Mouse (Mus musculus): ENCODE measurements around the gene Sugp2.

Sugp2 gene

DNA sequence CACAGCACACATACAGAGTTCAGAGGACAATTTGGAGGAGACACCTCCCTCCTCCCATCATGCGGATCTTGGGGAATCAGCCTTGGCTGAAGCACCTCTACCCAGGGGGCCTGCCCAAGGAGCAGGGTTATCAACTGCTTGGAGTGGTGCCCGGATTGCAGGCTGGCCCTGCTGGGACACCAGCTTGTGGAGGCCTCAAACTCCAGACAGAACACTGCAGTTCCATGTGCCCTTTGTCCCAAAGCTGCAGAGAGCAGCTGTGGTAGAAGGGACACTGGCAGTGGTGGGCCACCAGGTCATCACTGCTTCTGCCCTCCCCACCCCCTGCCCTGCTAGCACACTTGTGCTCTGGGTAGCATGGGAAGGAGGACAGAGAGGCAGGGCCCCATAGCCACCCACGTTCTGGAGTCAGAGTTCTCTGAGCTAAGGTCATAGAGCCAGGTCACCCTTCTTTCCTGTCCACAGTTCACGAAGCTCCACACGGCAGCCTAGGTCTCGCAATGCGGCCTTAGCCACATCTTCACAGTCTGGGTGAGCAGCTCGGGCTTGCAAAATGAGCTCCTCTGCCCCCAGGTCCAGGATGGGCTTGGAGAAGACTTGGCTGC lies 13.7 kb upstream of the Sugp2 start:
- in situ Hi-C loops (cut with MboI, MseI): loop anchor here in 1 of 2 experiments (5.0 kb wide), 1 partner anchor 38 kb away; no protein-coding TSS in a partner anchor

DNA sequence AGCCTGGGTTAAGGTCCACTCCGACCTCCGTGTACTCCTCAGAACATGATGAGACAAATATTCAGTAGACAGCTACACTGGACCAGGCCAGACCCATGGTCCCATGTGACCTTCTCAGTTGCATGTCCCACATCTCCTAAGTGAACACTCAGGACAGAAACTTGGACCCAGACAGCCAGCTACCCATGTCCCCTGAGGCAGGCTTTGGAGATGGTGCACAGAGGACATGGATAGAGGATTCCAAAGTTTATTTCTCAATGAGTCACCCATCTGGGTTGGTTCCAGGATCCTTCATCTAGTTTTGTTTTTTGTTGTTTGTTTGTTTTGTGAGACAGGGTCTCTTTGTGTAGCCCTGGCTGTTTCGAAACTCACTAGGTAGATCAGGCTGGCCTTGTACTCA lies 13.1 kb upstream of the Sugp2 start:
- in situ Hi-C loops (cut with MboI, MseI): loop anchor here in 1 of 2 experiments (5.0 kb wide), 1 partner anchor 39 kb away; no protein-coding TSS in a partner anchor

DNA sequence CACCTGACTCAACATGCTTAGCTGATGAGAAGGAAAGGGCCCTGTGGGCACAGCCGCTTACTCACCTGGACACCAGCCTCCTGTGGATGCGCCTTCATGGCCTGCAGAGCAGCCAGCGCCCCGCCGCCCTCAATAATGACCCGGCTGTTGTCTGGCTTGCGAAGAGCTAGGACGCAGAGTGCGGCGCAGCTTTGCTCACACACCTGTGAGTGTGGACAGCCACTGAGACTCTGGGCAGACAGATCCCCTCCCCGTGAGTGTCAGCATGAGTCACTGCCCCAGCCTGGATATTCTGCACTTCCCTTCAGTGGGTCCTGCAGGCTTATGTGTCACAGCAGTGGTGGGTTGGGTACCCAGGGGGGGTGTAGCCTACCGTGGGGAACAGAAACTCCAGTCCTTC lies 12.0 kb upstream of the Sugp2 start:
- in situ Hi-C loops (cut with MboI, MseI): loop anchor here in 1 of 2 experiments (5.0 kb wide), 1 partner anchor 40 kb away; no protein-coding TSS in a partner anchor

DNA sequence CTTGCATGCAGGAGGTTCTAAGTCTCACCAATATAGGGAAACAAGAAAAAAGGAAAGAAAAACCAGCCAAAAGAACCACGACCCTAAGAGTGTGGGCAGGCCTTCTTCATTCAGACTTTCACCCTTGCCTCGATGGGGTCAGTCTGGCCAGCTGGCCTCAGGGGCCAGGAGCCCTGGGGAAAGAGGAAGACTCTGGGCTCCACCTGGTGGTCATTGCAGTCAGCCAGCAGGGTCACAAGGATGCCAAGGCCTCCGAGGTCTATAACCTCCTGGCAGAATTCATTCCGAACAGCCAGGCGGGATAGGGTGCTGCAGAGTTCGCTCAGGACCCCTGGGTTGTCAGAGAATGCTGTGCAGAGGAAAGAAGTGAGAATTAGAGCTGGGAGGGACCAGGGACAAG lies 10.7 kb upstream of the Sugp2 start:
- in situ Hi-C loops (cut with MboI, MseI): loop anchor here in 1 of 2 experiments (5.0 kb wide), 1 partner anchor 41 kb away; no protein-coding TSS in a partner anchor

DNA sequence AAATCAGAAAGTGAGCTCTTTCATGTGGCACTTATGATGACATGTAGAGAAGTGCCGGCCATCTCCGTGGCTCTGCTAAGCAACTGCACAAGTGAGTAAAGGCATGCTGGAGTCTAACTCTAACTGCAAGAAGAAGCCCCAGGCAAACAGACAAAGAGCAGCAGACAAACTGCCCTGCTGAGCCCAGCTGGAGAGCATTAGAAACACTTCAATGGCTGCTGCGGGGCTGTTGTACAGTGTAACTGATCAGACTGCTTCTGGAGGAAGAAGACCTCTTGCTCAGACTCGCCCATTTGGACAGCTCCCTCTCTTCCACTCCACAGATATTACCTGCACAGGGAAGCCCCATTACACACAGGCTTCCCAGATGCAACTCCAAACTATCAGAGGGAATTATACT lies 6.0 kb upstream of the Sugp2 start:
- in situ Hi-C loops (cut with MboI, MseI): no loop called here

DNA sequence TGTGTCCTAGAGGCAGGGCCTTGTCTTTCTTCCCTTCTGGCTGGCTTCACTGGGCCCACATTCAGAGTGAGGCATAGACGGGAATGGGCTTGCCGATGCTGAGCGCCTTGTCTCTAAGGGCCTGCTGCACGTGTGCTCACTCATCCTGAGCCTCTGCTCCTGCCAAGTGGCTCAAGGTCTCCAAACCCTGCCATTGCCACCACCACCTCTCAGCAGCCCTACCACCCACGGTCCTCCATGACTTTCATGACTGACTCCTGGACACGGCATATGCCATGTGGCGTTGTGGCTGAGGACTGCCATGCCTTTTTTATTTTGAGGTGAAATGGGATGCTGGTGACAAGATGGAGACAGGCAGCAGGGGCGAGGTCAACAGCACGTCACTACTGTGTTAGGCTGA lies 3.2 kb upstream of the Sugp2 start:
- in situ Hi-C loops (cut with MboI, MseI): loop anchor here in 1 of 2 experiments (10.0 kb wide), 1 partner anchor 1354 kb away; no protein-coding TSS in a partner anchor

DNA sequence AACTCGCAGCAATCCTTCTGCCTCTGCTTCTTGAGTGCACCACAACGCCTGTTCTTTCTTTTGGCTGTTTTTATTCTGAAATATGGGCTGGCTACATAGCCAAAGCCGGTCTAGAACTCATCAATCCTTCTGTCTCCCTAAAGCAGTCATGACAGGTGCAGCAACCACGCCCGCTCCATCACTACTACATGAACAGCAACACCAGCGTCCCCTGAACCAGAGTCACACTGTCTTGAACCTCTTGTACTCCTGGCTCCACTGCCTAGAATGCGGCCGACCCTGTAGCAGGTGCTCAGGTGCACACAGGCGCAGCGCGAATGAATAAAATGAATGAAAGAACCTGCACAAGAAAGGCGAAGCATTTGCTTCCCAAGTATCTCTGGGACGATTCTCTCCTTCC lies 420 bp upstream of the Sugp2 start:
- in situ Hi-C loops (cut with MboI, MseI): loop anchor here in 1 of 2 experiments (10.0 kb wide), 1 partner anchor 1351 kb away; no protein-coding TSS in a partner anchor

DNA sequence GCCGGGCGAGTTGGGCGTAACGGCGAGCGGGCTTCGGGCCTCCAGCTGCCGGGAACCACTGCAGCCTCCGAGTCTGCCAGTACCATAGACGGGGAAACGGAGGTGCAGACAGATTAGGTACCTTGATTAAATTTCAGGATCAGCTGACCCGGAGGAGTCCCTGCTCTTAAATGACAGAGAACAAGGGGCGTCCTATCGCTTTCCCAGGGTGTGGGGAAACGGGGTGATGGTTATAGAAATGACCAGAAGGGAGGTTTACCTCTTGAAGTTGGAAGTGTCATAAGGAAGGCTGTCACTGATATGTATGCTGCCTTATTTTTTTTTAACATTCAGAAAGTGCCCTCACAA lies 729 bp downstream of the Sugp2 start:
- in situ Hi-C loops (cut with MboI, MseI): loop anchor here in 1 of 2 experiments (10.0 kb wide), 1 partner anchor 1350 kb away; no protein-coding TSS in a partner anchor

DNA sequence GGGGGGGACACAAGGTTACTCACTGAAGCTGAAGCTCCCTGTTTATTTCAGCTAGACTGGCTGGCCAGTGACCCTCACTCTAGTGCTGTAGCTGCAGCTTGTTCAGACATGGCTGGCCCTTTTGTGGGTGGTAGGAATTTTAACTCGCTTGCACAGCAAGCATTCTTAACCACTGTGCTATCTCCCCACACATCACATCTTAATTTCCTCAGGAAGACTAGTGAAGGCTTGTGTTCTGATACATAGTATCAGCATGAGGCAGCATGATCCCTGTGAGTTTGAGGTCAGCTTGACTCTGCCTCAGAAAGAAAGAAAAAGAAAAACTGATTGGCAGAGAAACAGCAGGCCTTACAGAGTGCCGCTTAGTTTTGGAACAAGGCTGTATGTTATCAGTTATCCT lies 3.8 kb downstream of the Sugp2 start:
- in situ Hi-C loops (cut with MboI, MseI): loop anchor here in 1 of 2 experiments (10.0 kb wide), 1 partner anchor 1347 kb away; no protein-coding TSS in a partner anchor

DNA sequence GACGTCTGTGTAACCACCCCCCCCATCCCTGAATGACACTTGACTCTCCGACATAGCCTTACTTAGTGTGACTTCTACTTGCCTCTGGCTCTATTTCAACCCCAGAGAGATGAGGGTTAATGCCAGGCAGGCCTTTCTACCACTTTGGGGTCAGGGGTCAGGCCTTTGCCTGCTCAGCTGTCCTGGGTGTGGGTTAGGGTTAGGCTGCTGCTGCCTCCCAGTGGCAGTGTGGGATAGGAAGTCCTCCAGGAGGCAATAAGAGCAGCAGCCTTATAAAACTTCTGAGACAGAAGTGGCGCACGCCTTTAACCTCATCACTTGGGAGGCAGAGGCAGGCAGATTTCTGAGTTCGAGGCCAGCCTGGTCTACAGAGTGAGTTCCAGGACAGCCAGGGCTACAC lies 6.6 kb downstream of the Sugp2 start:
- in situ Hi-C loops (cut with MboI, MseI): no loop called here

DNA sequence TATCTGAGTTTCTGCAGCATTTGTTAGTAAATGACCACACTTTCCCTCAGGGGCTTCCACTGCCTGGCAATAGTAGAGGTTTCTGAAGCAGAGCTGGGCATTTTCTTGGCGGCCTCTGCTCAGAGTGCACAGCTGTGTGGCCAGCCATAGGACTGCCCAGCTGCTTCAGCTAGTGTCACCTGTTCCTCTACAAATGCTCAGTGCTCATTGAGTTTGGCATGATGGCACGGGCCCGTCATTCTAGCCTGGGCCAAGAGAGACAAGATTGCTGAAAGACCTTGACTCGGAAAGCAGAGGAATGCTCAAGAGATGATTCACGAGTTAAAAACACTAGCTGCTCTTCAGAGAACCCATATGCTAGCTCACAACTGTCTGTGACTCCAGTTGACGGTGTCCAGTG lies 12.6 kb downstream of the Sugp2 start:
- in situ Hi-C loops (cut with MboI, MseI): no loop called here

DNA sequence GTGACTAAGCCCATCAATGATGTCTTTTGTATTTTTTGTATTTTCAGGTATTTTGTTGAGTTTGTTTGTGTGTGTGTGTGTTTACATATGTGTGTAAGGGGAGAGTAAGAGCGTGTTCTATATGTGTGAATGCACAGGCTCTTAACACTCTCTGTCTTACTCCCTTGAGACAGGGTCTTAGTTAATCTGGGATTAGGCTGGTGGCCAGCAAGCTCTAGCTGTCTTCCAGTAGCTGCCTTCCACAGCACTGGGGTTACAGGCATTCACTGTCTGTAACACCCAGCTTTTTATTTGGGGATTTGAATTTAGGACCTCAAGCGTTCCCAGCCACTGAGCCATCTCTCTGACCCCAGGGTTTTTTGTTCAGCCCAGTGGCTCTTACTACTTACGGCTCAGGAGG lies 13.8 kb downstream of the Sugp2 start:
- in situ Hi-C loops (cut with MboI, MseI): no loop called here

DNA sequence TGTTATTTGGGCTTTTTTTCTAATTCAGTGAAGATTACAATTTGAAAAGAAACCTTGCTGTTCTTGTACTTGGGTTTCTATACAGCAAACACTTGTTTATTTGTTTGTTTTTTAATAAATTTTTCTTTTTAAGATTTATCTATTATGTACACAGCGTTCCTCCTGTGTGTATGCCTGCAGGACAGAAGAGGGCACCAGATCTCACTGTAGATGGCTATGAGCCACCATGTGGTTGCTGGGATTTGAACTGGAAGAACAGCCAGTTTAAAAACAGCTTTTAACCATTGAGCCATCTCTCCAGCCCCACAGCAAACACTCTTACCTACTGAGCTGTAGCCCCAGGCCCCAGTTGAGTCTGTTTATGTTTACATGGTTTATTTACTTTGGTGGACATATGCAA lies 20.6 kb downstream of the Sugp2 start:
- in situ Hi-C loops (cut with MboI, MseI): no loop called here

DNA sequence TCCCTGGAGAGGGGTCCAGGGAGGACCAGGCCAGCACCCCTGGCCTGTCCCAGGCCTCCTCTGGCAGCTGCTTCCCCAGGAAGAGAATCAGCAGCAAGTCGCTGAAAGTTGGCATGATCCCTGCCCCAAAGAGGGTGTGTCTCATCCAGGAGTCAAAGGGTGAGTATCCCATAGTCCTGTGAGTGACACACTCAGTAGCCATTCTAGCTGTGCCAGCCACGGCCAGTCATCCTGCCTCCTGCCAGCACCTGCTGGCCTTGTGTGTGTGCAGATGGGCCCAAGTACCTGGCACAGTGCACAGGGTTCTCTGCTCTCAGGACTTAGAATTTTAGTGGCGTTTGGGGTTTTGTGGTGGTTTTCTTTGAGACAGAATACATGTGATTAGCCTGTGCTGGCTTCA lies 23.4 kb downstream of the Sugp2 start:
- in situ Hi-C loops (cut with MboI, MseI): no loop called here

DNA sequence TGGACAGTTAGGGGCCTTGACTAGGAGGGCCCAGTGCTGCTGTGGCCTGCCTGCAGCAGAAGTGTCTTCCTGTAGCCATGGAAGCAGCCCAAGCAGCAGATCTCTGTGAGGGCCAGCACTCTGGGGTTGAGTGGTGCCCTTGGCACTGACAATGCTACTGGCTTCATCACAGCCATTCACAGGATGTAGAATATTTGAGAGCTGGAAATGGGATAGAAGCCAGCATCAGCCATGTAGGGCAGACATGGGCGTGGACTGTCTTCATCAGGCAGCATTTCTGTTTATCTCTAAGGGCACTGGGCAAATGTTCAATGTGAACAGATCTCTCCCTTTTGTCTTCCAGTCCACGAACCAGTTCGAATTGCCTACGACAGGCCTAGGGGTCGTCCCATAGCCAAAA lies 24.6 kb downstream of the Sugp2 start:
- in situ Hi-C loops (cut with MboI, MseI): no loop called here

DNA sequence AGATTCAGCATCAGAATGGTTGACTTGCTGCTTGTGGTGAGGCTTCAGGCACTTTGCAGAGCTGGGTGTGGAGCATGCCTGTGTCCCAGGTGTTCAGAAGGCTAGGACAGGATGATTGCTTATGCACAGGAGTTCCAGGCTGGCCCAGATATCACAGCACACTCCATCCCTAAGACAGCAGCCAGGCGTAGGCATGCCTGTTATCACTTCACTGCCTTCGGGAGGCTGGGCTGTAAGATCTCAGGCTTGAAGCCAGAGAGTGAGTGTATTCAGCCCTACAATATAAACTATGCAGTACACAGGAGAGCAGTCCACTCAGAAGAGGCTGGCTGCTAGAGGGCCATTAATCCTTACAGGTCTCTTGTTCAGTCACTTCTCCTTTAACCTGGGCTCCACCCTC lies 25.0 kb downstream of the Sugp2 start:
- in situ Hi-C loops (cut with MboI, MseI): no loop called here

DNA sequence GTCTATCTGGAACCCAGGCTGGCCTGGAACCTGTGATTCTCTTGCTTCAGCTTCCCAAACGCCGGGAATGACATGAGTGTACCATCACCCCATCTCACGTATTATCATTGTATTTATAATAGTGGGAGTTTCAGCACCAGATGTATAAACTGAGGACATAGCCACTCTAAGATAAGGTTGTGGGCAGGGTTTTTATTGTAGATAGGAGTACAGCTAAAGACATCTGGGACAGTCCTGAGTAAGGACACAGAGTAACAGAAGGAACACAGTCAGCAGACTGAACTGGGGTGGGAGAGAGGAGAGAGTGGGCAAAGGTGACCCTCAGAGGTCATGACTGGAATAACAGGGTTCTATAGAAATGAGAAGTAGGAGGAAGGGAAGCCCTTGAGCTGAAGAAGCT lies 33.6 kb downstream of the Sugp2 start:
- in situ Hi-C loops (cut with MboI, MseI): no loop called here

DNA sequence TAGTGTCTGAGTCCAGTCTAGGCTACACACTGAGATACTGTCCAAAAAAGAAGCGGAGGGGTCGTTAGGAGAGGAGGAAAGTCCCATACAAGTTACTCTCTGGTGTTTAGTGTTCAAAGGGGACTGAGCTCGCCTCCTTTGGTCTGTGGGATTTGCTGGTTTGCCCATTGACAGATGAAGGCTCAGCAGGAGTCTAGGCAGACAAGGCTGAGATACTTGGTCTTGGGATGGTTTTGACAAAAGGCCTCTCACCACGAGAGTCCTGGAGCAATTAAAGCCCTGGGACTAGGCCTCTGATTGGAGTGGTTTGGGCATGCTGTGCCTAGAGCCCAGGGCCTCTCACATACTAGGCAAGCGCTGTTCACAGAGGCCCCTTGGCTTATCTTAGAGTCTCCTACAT lies 34.3 kb downstream of the Sugp2 start:
- in situ Hi-C loops (cut with MboI, MseI): no loop called here

DNA sequence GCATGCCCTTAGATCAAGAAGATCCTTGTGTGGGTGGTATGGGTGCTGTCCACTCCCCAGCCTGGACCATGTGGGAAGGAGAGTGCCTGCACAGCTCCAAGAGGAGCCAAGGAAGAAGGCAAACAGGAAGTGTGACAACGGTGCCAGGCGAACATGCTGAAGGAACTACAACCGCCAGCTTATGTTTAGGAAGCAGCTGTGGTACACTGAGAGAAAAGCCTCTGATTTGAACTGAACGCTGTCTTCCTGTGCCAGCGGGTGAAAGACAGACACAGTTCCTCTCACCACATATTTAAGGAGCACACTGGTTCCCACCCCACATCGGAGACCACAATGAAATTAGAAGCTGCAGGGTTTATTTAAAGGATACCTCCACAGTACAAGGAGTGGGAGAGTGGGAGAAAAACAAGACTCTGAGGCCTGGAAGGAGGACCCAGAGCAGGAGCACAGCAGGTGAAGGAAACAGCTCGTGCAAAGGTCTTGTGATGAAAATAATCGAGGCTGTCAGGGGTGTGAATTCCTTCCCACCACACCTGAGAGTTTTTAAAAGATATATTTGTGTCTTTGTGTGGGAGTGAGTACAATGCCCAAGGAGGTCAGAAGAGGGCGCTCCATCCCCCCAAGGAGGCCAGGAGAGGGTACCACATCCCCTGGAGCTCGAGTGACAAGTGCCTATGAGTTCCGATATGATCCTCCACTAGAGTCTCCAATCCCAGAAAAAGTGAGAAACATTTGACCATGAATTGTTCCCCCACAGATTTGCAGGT lies 35.0 kb downstream of the Sugp2 start:
- in situ Hi-C loops (cut with MboI, MseI): no loop called here

DNA sequence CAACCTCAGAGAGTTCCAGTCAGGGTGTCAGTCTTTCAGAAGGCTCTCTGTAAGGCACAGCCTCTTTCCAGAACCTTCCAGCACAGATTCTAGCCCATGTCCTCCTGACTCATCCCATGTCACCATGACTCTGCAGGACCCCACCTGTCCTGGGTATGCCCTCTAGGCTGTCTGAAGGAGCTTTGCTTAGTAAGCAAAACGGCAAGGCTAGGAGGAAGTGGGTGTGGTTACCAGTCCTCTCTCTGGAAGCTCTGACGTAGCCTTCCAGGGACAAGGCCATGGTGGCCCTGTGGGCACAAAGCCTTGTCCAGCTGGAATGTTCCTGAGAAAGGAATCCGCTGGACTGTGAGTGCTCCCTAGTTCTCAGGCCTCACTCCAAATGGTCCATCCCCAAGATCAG lies 38.9 kb downstream of the Sugp2 start:
- in situ Hi-C loops (cut with MboI, MseI): no loop called here

DNA sequence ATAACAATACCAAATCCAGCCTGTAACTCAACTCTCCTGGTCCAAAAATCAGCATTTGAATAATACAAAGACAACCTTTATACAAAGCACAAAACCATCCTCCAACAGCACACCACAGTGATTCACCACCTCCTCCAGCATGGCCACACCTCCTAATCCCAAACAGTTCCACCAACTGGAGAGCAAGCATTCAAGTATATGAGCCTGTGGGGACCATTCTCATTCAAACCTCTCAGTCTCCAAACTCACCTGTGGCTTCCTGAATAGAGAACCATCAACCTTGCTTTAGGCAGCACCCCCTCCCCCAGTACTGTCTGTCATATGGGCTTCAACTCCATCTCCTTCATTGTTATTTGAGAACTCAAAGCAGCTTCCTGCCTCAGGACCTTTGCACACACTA lies 40.3 kb downstream of the Sugp2 start:
- in situ Hi-C loops (cut with MboI, MseI): no loop called here

DNA sequence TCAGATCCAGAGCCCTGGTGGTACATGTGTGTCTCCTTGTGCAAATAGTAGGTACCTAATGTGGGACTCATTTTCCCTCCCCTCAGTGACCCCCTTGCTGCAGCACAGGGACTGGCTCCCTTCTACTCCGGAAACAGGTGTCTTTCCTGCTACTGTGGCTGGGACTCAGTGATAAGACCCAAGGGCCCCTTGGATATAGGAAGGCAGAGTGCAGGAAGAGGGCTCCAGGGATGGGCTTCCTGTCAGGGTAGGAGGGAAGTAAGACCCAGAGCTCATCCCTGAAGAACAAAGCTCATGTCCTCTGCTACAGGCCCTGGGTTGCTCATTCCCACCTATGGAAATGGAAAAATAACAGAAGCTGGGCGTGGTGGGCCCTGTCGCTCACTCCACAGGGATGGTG lies 42.5 kb downstream of the Sugp2 start:
- in situ Hi-C loops (cut with MboI, MseI): no loop called here

DNA sequence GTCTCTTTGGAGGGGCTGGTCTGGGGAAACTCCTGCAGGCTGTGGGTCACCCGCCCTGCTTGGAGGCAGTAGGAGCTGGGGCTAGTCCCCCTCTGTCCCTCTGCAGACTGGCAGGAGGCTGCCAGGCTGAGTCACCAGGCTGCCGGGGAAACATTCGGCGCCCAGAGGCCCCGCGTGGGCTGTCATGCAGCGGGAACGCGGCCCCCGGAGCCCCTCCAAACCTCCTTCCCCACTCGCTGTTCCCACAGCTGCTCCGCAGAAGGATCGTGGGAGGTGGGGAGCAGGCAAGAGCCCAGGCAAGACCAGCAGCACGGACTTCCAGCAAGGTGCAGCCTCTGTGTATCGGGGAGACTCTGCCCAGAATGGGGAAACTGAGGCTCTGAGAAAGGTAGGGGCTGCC lies 44.1 kb downstream of the Sugp2 start:
- in situ Hi-C loops (cut with MboI, MseI): no loop called here
